Mouse (Mus musculus): ENCODE results near the gene AI413582. TPM values are rescaled to one million over a fixed set of nuclear protein-coding genes. Genes with fewer than 3 reads are reported as not detected.

AI413582 gene
- total RNA-seq, 2 experiments from 2014 or later: 3.5 to 4.7 TPM

DNA sequence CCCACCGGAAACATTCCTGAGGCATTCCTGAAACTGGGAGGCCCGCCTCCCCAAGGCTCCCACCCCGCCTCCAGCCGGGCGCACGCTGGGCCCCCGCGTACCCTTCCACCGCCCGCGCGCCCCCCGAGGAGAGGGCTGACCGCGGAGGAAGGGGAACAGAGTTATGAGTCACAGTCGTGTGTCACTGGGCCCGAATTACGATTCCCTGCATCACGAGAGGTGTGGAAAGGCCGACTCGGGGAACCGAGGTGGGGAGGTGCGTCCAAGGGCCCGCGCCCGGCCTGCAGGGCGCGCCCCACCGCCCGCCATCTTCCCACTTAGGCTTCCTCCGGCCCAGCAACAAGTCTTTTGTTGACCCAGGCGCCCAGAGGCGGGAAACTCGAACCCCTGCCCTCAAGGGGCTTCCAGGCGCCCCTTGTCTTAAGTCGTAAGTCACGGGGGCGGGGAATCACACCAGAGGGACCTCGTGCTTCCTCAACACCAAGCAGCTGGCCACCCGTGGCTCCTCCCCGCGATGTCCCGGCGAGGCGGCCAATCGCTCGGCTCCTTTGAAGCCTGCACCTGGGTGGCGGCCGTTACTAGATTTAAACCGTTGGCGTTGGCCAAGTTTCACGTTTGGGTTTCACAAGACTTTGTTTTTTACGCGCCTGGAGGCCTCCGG is 9.9 kb downstream of the AI413582 start:
- peak; percentile 45 for DNase-seq

- no peak for DNase-seq
These were observed 10.5 kb downstream of the AI413582 start for GRCm38 (mm10) chr17:27555075-27555511.

GRCm38 (mm10) chr17:27554062-27554960 is 11.2 kb downstream of the AI413582 start:
- DNase-seq: no peak

DNA sequence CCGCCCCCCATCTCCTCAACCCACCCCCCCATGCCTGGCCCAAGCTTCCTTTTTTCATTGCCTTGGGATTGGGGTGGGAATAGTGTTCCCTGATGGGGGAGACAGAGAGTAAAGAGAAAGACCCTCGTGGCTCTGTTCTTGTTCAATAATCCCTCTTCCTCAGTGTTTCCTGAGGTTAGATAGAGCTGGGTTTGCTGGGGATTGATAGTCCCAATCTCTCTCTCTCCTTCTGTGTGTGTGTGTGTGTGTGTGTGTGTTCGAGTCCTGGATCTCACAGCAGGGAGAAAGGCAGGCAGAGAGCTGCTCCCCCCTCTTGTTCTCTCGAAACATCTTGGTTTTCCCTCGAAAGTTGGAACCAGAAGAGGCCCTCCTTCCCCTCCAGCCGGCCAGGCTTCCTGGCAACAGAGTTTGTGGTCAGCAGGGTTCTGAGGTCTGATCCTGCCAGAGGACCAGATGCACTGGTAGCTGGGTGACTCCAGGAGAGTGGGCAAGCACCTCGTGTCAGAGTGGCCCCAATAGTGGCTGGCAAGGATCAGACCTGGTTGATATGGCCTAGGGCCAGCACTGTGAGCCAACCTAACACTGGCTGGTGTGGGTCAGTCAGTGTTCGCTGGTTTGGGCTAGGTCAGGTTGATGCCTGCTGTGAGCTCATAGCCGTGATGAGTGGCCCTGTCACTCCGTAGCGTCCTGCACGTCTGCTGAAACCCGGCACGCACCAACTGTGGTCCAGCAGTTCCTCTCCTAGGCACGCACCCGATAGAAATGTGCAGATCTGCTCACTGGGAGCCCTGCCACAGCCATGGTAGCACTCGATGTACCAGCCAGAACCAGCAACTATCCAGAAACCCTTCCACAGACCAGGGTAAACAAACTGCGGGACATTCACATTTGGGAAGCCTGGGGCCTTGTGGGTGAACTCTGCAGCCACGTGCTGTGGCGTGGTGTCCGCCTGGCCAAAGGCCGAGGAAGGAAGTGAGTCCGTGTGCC is 13.0 kb downstream of the AI413582 start:
- no peak for DNase-seq

DNA sequence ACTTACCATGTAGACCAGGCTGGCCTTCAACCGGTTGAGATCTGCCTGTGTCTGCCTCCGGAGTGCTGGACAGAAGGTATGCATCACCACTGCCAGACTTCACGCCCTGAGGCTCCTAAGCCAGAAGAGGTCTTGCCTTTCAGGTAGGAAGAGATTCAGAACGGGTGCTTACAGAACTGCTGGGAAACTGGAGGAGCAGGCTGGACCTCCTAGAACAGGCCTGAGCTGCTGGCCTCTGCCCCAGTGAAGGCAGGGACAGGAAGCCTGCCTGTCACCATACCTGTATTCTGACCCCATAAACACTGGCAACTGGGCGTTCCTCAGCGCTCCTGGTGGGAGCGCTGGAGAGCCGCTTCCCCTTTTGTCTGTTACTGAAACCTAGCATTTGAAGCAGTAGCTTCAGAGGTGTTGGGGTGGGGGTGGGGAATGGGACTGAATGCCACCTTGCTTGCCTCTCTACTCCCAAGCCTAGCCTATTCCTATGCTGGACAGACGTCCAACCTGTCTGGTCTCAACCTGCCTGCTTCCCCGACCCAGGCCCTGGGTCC is 14.1 kb downstream of the AI413582 start:
- DNase-seq: no peak

DNA sequence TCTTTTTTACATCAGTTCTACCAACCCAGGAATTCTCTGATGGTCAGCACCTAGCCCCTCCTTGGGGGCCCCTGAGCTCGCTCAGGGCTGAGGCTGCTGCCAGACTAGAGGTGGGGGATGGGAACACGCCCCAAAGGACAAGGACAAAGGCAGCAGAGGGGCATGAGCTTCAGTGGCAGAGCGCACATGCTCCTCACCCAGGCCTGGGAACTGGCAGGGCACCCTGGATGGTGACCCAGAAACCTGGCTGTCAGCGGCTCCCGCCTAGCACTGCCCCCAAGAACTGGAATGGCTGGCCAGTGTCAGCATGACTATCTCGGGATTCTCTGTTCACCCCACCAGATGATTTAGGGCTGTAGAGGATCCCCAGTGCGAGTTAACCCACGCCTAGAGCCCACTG is 16.3 kb downstream of the AI413582 start:
- DNase-seq: no peak

DNA sequence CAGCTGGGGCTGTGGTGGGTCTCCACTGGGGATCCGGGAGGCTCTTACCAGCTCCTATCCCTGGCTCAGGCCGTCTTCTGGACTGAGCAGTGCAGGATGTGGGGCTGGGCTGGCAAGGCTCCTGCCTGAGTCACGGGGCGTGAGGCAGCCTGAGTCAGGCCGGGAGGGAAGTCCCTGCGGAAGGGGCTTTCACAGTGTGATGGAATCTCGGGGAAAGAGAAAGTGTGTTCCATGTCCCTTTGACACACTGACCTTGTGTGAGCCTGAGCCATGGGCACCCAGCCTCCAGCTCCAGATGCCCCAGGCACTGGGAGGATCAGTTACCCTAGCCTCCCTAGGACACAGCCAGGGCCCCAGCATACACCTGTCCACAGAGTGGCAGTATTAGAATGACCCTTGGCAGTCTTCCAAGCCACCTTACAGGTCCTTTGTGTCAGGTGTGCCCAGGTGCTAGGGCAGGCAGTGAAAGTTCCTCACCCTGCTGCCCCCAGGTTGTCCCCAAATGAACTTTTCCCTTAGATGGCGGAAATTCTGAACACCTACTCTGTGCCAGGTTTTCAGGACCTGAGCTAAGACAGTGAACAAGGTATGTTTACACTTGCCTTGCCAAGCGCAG is 18.2 kb downstream of the AI413582 start:
- peak; percentile 58 for DNase-seq

DNA sequence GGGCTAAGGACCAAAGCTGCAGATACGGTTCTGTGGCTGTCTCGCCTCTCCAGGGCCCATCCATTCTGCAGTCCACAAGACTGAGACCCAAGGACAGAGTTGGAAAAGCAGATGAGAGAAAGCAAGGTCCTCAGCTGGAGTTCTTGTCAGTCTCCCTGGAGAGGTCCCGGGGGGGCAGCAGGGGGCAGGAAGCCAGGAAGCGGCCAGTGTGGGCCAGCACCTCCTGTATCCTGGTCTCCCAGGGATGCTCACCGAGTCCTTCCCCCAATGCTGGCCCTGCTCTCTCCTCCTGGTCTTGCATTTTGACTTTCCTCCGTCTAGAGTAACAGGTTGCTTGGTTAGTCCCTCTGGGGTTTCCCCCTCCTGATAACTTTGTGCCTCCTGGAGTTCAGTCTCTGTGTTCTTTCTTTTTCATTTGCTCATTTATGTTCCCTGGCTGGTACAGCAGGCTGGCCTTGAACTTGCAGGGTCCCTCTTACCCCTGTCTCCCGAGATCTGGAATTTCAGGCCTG is 18.9 kb downstream of the AI413582 start:
- no peak for DNase-seq

DNA sequence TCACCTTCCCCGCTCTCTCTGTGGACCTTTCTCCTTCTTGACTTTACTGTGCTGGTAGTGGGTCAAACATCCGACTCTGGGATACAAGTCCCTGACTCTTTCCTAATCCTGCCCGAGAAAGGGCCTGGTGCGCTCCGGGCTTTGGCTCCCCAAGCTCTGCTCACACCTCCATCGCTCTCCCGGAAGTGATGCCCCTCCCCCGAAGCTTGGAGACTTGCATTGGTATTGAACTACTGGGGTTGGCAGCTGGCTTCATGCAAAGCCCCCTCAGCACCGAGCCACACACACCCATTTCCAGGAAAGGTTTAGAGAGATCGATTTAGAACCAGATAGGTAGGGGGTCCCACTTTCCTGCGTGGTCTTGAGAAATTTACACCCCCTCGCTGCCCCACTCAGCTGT is 19.6 kb downstream of the AI413582 start:
- no peak for DNase-seq

GRCm38 (mm10) chr17:27544551-27544950 is 21.0 kb downstream of the AI413582 start:
- no peak for DNase-seq

- no peak for DNase-seq
These were observed 23.6 kb downstream of the AI413582 start for GRCm38 (mm10) chr17:27541984-27542383.

- DNase-seq: no peak
These were observed 24.3 kb downstream of the AI413582 start for GRCm38 (mm10) chr17:27541261-27541660.

GRCm38 (mm10) chr17:27534718-27535117 is 30.8 kb downstream of the AI413582 start:
- peak; percentile 91 for DNase-seq

GRCm38 (mm10) chr17:27533354-27533753 is 32.2 kb downstream of the AI413582 start:
- no peak for DNase-seq

DNA sequence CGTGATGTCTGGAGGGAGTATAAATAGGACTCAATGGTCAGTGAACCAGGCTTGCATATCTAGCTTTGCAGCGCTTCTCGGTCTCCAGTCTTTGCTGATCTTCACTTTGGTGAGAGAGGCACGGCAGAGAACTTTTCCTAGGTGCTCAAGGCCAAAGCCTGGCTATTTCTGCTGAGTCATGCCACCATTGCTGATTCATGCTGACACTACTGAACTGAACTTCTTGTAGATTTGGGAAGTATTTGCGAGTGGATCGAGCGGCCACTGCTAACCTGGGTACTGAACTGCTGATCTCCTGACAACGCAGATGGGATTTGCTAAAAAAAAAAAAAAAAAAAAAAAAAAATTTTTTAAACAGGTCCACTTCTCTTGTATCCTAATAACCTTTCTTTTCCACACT is 33.5 kb downstream of the AI413582 start:
- DNase-seq: no peak

- DNase-seq: no peak
These were observed 36.8 kb downstream of the AI413582 start for GRCm38 (mm10) chr17:27528767-27529166.

DNA sequence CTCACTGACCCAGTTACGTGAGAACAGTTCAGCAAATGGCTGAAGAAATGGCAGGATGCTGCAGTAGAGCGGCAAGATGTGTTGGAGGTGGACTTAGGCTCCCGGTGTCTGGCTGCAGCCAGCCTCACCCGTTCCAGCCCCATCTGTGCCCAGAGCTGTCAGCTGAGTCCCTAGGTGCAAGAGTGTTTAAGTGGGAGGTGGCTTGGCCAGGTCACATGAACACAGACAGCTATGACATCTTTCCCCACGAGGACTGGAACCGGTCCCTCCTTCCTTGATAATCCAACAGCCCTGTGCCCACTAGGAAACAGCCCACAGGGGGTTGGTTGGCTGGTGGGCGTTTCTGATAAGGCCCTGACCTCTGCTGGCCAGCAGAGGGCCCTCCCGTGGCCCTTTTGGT is 37.5 kb downstream of the AI413582 start:
- DNase-seq: no peak

DNA sequence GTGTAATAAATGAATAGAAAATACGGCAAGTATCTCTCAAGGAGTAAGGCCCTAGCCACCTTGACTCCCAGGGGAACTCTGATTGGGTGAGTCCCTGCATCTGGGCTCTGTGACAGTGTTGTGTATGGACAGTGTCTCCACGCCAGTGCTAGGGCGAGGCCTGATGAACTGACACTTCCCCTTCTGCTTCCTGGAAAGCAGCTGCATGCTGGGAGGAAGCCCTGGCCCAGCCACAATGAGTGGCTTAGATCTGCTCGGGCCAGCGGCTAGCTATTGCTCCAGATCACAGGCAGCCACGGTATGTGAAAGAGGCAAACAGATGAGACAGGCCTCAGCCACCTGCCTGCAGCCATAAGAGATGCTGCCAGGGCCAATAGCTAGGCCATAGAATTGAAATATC is 38.4 kb downstream of the AI413582 start:
- no peak for DNase-seq

DNA sequence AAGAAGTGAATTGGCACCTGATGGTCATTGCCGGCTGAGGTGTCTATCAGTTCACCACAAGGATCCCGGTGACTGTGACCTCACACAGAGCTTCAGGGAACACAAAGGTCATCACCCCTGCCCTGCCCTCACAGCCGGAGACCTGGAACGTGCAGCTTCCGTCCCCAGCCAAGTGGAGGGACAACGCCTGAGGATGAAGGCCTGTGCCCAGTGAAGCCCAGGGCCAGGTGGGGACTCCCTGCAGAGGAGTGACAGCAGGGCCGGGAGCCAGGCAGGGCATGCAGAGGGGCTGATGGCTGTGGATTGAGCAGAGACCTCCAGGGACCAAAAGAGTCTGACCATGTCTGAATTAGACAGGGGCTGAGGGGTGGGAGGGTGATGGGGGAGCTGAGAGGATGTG is 42.4 kb downstream of the AI413582 start:
- peak; percentile 2 for DNase-seq

GRCm38 (mm10) chr17:27521303-27521702 is 44.3 kb downstream of the AI413582 start, which contains the start of gene Grm4:
Gene Grm4, minus strand, starts transcription at chr17:27521403.
- no peak for DNase-seq

DNA sequence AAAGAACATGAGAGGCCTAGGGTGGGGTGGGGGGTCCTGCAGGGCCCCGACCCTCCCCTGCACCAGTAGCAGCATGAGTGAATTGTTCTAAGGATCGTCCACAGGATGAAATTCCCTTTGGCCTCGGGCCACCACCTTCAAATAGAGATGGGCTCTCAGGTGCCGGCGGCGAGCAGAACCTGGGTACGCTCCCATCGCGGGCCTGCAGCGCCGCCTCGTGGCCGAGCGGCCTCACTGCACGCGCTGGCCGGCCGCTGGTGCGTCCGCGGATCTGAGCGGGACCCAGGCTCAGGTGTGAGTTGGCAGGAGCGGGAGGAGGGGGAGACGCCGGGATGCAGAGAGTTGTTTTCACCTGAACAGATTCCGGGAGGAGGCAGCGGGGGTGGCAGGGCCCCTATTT is 45.0 kb downstream of the AI413582 start:
- DNase-seq: peak; percentile 70
